Mouse (Mus musculus) bone marrow macrophage, adult 2 months (primary cell): ENCODE measurements around the gene Serpina3n.
"Not testable (repeated sequence)": the region's sequence is repeated elsewhere in the genome, so short reads cannot be mapped to it uniquely, and the experiment has no call there.

Experiments
- CTCF ChIP-seq: IDR thresholded peaks from 2 replicates; pipeline ENCODE4 v1.5.1; 2012; ENCODE audit warnings: low read depth, mild to moderate bottlenecking, low read length, moderate library complexity
- POLR2A ChIP-seq: IDR thresholded peaks from 2 replicates; pipeline ENCODE4 v1.6.1; 2012; ENCODE audit warnings: mild to moderate bottlenecking, low read depth, low read length, borderline replicate concordance

DNA sequence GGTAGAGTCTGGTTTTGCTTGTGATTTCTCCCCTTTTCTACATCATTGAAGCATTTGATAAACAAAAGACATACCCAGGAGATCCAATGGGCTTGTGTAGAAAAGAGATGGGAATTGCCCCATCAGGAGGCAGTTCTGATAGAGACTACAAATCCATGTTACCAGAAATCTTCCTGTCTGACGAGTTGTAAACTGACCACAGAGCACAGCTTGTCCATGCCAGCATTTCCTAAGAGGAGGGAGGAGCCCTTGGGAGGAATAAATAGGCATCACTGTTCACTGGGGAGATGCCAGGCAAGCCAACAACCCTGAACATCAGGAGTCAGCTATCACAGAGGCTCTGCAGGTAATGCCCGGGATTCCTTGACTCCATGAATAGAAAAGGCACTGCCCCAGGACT is 19.7 kb upstream of the Serpina3n start:
- TF ChIP-seq CTCF, POLR2A: not testable (repeated sequence)
